Mouse (Mus musculus): ENCODE data around the gene Man2b2. TPM values are rescaled to one million over a fixed set of nuclear protein-coding genes. Genes with fewer than 3 reads are reported as not detected.
A peak's percentile ranks its signal among the peaks of the same experiment; 100 is the strongest.

The Man2b2 gene
- polyA plus RNA-seq, 1 experiment from 2014 or later: 99.0 TPM

DNA sequence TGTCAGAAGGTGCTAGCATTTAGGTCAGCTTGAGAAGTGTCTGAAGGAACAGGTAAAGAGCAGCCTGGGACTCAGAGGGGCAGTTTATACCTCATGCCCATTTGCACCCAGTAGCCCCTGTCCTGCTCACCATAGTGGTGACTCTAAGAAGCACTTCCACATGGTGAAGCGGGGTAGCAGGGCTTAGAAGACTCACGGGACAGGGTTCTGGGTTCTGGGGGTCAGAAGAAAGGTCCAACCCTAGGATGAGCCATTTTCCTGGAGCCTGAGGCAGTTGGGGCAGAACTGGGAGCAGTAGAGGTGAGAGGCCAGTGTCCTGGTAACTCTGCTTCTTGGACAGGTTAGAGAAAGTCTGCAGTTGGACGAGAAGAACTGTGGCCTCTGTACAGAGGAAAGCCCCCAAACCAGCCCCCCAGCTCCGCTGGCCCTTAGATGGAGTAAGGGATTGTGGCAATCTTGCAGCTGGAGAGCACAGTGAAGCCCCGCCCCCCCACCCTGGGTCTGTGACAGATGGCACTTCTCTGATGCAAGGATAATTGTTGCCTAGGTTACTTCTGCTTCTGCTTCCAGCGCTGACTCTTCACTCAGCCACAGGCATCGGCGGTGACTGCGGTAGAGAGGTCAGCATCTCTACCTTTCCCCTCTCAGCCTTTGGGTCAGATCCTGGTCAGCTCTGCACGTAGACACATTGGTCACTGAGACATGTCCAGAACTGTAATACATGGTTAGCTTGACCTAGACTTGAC lies 63.3 kb downstream of the Man2b2 start:
- no peak for TF ChIP-seq CTCF (IDR thresholded peaks at IDR 0.05; ENCODE audit: low read depth)
- Histone ChIP-seq H3K9me3 (ENCODE audit: control insufficient read depth) (no peaks in the 10 kb centered on the region), H3K27ac (ENCODE audit: low read depth, low read length) (no peak overlapping the region), H3K36me3 (ENCODE audit: control insufficient read depth, insufficient read depth) (no peaks in the 10 kb centered on the region), H3K4me2 (replicated peaks; ENCODE audit: low read depth) (no peak overlapping the region), H3K27me3 (replicated peaks; ENCODE audit: control insufficient read depth, insufficient read depth, low read length) (no peaks in the 10 kb centered on the region), H3K4me1 (replicated peaks; ENCODE audit: control insufficient read depth, insufficient read depth, low read length) (no peaks in the 10 kb centered on the region), H3K9ac (ENCODE audit: low read depth, low read length) (no peak overlapping the region), H3K4me3 (ENCODE audit: low read depth, low read length) (no peak overlapping the region)
- no peak for ATAC-seq
- WGBS: 49% methylated on average over 10 of the region's 10 CpGs

DNA sequence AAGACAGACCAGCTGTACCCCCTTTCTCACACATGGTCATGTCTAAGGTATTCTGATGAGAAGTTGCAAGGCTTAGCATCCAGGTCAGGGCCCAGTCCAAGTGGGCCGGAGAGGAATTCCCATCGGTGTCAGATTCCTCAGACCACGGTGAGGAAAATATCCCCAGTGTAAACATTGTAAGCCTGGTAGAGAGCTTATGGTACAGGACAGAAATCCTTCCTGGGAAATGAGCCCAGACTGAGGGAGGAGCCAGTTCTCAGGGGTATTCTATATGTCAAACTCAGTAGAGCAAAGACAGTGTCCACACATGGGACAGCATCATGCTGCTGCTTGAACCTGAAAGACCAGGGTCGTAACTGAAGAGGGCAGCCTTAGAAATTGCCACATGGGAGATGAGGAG lies 70.6 kb downstream of the Man2b2 start:
- Histone ChIP-seq H3K27me3 (replicated peaks; ENCODE audit: control insufficient read depth, insufficient read depth, low read length) (no peaks in the 10 kb centered on the region), H3K4me2 (replicated peaks; ENCODE audit: low read depth) (no peak overlapping the region), H3K4me1 (replicated peaks; ENCODE audit: control insufficient read depth, insufficient read depth, low read length) (no peaks in the 10 kb centered on the region), H3K4me3 (ENCODE audit: low read depth, low read length) (no peak overlapping the region), H3K36me3 (ENCODE audit: control insufficient read depth, insufficient read depth) (no peaks in the 10 kb centered on the region), H3K27ac (ENCODE audit: low read depth, low read length) (no peak overlapping the region), H3K9me3 (ENCODE audit: control insufficient read depth) (no peaks in the 10 kb centered on the region), H3K9ac (ENCODE audit: low read depth, low read length) (no peak overlapping the region)
- TF ChIP-seq CTCF (IDR thresholded peaks at IDR 0.05; ENCODE audit: low read depth): no peak
- 32% methylated on average over 4 of the region's 4 CpGs for WGBS
- no peak for ATAC-seq

DNA sequence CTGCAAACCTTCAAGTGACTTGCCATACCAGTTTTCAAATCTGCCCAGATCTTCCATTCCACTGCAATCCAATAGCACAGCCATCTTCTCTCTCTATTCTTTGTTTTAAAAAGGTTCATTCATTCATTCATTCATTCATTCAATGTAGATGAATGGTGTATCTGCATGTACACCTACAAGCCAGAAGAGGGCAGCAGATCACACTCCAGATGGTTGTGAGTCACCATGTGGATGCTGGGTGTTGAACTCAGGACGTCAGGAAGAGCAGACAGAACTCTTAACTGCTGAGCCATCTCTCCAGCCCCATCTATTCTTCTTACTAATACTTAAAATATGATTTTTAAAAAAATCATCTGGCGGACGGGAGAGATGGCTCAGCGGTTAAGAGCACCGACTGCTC lies 73.4 kb downstream of the Man2b2 start:
- Histone ChIP-seq H3K27me3 (replicated peaks; ENCODE audit: control insufficient read depth, insufficient read depth, low read length) (no peaks in the 10 kb centered on the region), H3K4me1 (replicated peaks; ENCODE audit: control insufficient read depth, insufficient read depth, low read length) (no peaks in the 10 kb centered on the region), H3K36me3 (ENCODE audit: control insufficient read depth, insufficient read depth) (no peaks in the 10 kb centered on the region), H3K9me3 (ENCODE audit: control insufficient read depth) (no peaks in the 10 kb centered on the region), H3K4me3 (ENCODE audit: low read depth, low read length) (no peak overlapping the region), H3K27ac (ENCODE audit: low read depth, low read length) (no peak overlapping the region), H3K9ac (ENCODE audit: low read depth, low read length) (no peak overlapping the region), H3K4me2 (replicated peaks; ENCODE audit: low read depth) (no peak overlapping the region)
- peak; percentile 75 for TF ChIP-seq CTCF (IDR thresholded peaks at IDR 0.05; ENCODE audit: low read depth)
- ATAC-seq: no peak
- WGBS: 67% methylated on average over 5 of the region's 5 CpGs

Other genes starting within 250 kb of the Man2b2 start
- 16.8 and 17.2 TPM in 2 replicates for gene Tbc1d14, start 237.4 kb downstream of the Man2b2 start, polyA plus RNA-seq (2015; fragmentation: Nextera tagmentation; extraction: Ambion mirVana)
- gene D5Ertd579e, start 134.6 kb downstream of the Man2b2 start, polyA plus RNA-seq (2015; fragmentation: Nextera tagmentation; extraction: Ambion mirVana): 19.6 and 22.5 TPM in 2 replicates
- gene Bloc1s4, start 82.0 kb downstream of the Man2b2 start, polyA plus RNA-seq (2015; fragmentation: Nextera tagmentation; extraction: Ambion mirVana): 22.0 and 22.5 TPM in 2 replicates
- 379 and 386 TPM in 2 replicates for gene Mrfap1, start 33.9 kb downstream of the Man2b2 start, polyA plus RNA-seq (2015; fragmentation: Nextera tagmentation; extraction: Ambion mirVana)
- 0.95 and 1.0 TPM in 2 replicates for gene Ppp2r2c, start 37.9 kb upstream of the Man2b2 start, polyA plus RNA-seq (2015; fragmentation: Nextera tagmentation; extraction: Ambion mirVana)
- gene Wfs1, start 158.6 kb upstream of the Man2b2 start, polyA plus RNA-seq (2015; fragmentation: Nextera tagmentation; extraction: Ambion mirVana): 12.8 and 15.6 TPM in 2 replicates